Mouse (Mus musculus) megakaryocyte, embryonic 14.5 days (primary cell): ENCODE results near the gene Sema6b.

Experiments used
- FLI1 ChIP-seq: IDR thresholded peaks from 2 replicates; pipeline ENCODE4 v1.6.1; 2012; ENCODE audit warnings: low read length, inconsistent platforms, mixed read lengths
- GATA1 ChIP-seq: IDR thresholded peaks from 3 replicates; pipeline ENCODE4 v1.6.1; 2012; ENCODE audit warnings: mixed read lengths, low read length, inconsistent platforms, borderline replicate concordance

GRCm38 (mm10) chr17:56123161-56123560 lies 17.0 kb downstream of the Sema6b start:
- TF ChIP-seq GATA1 (no peak), FLI1 (no peak)
